Mouse (Mus musculus) bone marrow, adult 2 months (tissue): Measurements from ENCODE around the gene Vps26b.

ENCODE experiments used
- CTCF ChIP-seq: fragments of 200-500 bp; IDR thresholded peaks from 2 replicates; pipeline ENCODE4 v1.5.1; 2011; ENCODE audit warnings: low read length, control low read depth; ENCODE audit not compliant: control insufficient read depth, insufficient read depth
- POLR2A ChIP-seq: fragments of 200-500 bp; IDR thresholded peaks from 2 replicates; pipeline ENCODE4 v1.6.1; 2011; ENCODE audit warnings: low read depth, mild to moderate bottlenecking, control low read depth, low read length, borderline replicate concordance; ENCODE audit not compliant: control insufficient read depth

DNA sequence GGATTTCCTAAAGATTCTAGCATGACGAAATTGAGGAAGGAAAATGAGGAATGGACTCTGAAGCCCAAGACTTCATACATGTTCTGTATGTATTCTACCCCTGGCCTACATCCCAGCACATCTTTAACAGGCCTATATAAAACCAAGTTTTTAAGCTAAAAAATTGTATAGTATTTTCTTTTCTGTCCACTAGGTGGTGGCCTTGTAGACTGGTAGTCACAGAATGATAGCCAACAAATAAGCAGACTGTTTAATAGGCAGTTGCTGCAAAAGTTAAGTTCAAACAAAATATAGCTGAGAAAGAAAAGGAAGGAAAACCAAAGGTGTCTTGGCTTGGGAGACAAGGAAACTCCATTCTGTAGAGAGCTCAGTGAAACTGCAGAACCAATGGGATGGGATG is 44.8 kb upstream of the Vps26b start:
- TF ChIP-seq POLR2A = no peak
- TF ChIP-seq CTCF = no peak
